Mouse (Mus musculus): ENCODE measurements around the gene Fap.

Gene Fap

DNA sequence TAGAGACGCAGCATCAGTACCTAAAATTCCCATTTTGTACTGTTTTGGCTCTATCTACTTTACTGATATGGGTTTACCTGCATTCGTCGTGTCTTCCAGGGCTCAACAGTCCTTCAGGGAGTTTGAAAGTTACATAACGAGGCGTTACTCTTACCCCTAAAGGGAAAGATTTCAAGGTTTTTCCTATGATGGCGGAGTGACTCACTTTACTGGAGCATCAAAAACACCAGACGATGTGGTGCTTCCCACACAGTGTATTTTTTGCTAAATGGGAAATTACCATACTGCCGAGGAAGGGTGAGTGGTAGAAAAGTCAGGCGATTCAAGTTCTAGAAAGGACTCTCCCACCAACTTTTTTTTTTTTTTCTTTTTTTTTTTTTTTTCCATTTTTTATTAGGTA lies 47.5 kb downstream of the Fap start:
- DNase-seq (ENCODE audit: low read depth): no peak

DNA sequence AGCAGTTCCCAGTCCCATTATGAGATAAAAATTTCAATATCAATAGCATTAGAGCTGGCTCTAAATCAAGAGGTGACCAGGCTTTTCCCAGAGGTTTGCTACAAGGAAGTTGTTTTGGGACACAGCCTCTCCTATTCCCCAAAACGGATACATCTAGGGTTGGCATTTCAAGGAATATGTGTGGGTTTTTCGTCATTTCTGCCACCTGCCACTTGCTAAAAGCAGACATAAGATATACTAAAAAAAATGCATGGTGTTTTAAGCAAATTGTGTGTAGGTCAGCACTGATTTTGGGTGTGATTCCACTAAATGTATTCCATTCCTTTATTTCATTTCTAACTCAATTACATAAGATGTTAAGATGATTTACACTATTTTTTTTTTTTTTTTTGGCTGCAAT lies 56.1 kb downstream of the Fap start:
- DNase-seq (ENCODE audit: low read depth): no peak

DNA sequence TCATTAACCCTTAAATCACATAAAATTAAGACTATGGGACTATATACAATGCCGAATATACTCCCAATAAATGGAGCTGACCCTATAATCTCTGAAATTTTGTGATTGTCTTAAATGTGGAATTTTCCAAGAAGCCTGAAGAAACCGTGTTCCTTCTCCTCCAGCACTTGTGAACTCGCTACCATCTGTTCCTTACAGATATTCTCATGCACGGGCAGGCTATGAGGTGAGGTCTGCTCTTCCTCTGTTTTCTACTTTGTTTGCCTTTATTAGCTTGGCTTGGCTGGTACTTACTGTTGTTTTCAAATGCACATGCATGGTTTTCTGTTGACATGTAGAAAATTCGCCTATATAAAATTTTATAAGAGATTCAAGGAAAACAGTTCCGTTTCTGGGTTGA lies 59.4 kb downstream of the Fap start:
- DNase-seq (ENCODE audit: low read depth): no peak

DNA sequence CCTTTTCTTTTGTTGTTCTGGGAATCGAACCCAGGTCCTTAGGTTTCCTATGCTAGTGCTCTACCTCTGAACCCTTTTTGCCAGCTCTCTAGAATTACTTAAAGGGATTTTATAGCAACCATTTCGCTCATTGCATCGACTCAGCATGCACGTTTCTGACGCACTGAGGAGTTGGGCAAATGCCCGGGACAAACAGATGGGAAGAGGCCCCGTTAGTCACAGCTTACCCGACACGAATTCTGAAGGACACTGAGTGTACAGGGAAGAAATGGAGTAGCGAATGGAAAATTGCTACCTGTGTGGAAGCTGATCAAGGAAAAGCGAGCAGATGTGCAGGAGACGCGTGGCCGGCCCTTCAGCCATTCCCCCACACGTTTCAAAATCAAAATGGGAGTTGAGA lies 60.4 kb downstream of the Fap start:
- DNase-seq (ENCODE audit: low read depth): no peak

DNA sequence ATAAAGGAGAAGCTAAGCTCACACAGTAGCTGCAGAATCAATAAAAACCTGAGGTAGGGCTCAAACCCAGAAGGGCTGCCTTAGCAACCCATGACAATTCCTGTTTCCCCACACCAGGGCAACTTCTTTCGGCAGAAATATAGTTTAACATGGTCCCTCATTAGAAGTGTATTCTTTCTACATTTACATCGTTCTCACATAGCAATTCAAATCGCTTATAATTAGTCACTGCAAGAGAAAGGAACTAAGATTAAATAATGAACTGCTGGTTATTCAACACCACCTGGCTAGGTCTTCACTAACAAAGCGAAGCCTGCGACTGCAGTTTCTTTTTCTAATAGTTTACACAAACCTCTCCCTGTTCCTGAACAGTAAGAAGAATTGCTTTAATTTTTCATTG lies 66.7 kb downstream of the Fap start:
- DNase-seq (ENCODE audit: low read depth): no peak

DNA sequence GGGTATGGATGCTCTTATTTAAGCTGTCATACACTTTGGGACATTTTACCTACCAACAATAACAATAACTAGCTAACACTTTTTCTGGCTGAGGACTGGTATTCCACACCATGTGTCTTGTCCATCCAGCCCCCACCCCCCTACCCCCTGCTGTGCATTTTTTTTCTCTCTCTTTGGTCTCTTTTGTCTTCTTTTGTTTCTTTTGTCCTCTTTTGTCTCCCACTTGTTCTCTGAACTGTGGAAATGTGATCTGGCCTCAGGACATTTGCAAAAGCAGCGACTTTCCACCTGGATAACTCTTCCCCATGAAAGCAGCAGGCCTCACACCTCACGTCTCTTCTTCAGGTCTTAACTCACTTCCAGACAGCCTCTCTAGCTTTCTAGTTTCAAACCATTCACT lies 67.4 kb downstream of the Fap start:
- no peak for DNase-seq (ENCODE audit: low read depth)

DNA sequence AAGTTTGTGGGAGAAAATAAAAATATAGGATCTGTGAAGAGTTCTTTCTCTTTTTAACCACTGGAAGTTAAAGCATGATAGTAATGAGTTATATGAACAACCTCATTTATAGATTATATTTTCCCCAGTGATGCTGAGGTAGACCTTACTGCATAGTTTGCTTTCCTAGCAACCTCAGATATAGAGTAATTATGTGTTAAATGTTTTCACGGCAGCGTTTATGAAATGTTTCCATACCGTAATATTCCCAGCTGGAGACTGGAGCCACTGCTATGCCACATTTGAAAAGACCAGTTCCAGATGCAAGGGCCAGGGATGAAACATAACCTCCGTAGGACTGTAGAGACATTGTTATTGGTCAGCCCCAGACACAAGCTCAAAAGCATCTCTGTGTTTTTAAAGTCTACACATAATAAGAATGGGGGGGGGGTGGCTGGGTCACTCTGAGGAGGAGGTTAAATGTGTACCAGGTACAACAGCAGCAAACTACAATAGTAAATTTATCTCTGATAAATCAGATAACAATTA lies 69.5 kb downstream of the Fap start:
- no peak for DNase-seq (ENCODE audit: low read depth)

DNA sequence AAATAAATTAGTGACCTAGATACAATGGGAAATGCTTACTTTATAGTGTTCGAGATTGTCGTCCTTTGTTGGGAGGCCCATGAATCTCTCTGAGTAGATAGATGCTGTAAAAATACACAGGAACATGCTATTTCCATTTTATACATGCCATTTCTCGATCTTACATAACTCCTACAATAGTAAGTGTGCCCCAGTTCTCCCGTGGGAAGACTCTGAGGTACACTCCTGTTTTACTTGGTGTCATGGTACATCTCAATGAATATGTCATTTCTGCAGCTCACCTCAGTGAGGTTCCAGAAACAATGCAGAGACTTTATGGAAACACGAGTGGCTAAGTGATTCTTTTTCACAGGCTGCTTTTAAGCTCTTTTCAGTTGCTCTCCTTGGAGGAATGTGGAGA lies 70.5 kb downstream of the Fap start:
- no peak for DNase-seq (ENCODE audit: low read depth)

DNA sequence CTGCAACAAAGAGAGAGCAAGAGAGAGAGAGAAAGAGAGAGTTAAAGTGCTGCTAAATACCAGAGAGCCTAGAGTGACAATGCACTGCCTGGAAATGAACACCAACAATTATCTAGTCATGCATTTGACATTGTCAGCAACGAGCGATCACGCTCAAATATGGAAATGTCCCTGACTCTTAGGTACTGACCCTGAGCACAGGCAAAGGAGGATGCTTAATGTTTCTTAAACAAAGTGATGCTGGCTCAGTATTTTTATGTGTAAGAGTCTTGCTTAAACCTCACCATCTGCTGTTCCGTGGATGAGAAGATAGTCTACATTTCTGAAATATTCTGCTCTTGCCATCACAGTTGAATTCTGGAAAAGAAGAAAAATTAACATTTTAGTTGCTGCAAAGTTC lies 71.4 kb downstream of the Fap start:
- DNase-seq (ENCODE audit: low read depth): no peak

DNA sequence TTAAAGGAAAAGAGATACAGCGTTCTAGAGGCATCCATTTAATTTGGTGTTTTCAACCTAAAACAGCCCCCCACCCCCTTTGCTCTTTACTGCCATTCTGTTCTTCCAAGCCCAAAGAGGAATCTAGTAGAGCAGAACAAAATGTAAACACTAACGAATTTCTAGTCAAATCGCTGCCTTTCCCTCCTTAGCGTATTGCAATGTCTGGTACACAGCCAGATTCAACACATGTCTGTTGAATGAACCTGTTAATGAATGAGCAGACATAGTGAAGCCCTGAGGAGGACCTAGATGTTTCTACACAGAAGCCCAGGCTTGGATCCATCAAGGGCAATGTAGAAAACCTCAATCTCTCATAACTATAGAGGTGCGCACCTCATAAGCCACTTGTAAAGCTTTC lies 75.1 kb downstream of the Fap start:
- DNase-seq (ENCODE audit: low read depth): no peak

DNA sequence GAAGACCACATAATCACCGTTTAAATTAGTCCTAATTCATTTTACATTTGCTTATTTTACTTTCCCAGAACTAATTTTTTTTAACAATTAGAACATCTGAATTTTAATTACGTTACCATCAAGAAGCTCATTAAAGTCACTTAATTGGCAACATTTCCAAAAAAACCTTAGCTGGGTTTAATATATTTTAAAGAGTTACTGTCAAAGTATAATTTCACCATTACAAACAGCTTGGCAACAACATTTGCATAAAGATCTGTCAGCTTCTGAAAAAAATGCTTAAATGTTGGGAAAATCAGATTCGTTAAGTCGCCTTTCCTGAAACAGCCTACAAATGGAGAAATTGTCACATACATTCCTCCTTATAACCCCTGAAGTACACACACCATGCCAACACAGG lies 75.8 kb downstream of the Fap start:
- DNase-seq (ENCODE audit: low read depth): no peak

DNA sequence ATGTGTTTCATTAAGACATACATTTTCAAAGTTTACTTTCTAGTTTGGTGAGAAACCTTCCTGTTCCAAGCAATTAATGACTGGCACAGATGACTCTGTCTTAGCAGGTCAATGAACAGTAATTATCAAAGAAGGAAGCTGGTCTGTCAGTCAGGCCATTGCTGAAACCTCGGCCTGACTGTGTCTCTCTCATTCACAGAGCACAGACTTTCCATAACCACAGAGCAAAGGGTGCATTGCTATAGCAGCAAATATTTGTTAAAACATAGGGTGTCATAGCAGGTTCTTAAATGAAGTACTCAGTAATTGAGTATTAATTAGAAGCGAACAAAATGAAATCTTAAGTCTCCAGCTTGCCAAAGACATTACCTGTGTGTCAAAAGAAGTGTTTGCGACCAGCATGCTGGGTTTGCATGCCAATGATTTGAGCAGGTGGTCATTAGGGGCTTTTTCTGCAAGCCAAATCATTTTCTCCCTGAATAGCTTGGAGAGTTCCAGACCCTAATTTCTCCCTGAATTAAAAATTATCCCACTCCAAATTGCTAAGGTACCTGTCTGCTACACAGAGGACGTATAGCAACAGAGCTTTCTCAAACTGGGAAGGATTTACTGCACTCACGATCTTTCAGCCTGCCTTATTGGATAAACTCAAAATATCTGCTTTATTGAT lies 76.4 kb downstream of the Fap start:
- no peak for DNase-seq (ENCODE audit: low read depth)

DNA sequence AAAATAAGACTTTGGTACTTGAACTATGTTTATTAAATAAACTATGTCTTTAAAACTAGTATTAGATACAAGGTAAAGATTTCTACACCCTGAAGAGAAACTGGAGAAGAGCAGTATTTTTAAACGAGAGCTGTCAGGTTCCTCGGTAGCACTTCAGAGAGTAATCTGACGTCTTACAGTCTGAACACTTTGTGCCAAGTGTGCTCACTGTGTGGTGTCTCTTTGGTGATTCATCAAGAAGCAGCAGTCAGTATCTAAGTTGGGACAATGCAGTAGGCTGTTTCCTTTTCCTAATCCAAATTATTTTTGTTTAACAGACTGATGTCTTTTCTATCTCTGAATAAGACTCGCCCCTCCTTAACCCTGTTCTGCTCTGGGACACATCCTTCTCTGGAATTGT lies 78.5 kb downstream of the Fap start:
- no peak for DNase-seq (ENCODE audit: low read depth)

DNA sequence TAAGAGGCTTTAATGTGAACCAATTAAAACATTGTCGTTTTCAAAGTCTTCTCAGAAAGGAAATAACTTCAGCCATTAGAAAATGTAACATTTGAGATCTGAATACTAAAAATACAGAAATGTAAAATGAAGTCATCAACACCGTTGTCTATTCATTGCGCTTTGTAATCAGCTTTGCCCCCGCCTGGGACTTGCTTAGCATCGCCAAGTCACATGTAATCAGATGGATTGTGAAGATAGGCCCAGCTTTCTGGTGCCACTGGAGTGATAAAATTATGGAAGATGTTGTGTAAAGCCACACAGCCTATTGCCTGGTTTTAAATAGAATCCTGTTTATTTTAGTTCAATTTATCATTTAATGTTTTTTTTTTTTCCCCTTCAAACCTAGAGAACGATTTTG lies 84.0 kb downstream of the Fap start:
- DNase-seq (ENCODE audit: low read depth): no peak

DNA sequence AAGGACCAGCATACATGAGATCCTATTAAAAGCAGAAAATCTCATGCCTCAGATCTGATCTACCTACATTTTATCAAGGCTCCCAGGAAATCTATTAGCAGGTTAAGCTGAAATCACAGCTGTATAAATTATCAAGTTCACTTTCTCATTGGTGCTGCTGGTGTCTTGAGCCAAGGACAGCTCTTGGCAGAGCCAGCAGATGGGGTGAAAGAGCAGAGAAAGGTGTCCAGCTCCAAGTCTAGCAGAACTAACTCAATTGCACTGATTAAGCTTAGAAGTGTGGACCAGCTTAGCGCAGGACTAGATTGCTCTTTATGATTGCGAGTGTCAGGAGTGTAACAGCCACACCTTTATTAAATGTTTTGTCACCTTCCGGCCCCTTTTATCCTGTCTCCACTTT lies 89.0 kb downstream of the Fap start:
- DNase-seq (ENCODE audit: low read depth): no peak

DNA sequence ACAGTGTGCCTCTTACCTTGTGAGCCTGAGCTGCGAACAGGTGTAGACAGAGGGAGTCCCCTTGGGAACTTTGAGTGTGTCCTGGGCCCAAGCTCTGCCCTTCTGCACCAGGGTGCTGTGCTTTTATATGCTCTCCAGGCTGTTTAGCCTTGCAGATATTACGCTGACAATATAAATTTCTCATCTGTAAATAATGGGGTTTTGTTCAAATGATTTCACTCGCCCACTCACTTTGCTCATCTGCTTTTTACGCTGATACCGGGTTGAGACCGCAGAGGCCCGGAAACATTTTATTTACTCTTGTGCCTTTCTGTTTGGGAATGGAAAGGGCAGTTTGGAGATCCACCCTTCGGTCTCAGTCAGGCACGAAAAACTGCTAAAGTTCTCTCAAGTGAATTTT lies 90.3 kb downstream of the Fap start, which contains the start of gene Gcg:
Gene Gcg, minus strand, starts transcription at position 101 of the 400 bp plus-strand sequence.
- no peak for DNase-seq (ENCODE audit: low read depth)

DNA sequence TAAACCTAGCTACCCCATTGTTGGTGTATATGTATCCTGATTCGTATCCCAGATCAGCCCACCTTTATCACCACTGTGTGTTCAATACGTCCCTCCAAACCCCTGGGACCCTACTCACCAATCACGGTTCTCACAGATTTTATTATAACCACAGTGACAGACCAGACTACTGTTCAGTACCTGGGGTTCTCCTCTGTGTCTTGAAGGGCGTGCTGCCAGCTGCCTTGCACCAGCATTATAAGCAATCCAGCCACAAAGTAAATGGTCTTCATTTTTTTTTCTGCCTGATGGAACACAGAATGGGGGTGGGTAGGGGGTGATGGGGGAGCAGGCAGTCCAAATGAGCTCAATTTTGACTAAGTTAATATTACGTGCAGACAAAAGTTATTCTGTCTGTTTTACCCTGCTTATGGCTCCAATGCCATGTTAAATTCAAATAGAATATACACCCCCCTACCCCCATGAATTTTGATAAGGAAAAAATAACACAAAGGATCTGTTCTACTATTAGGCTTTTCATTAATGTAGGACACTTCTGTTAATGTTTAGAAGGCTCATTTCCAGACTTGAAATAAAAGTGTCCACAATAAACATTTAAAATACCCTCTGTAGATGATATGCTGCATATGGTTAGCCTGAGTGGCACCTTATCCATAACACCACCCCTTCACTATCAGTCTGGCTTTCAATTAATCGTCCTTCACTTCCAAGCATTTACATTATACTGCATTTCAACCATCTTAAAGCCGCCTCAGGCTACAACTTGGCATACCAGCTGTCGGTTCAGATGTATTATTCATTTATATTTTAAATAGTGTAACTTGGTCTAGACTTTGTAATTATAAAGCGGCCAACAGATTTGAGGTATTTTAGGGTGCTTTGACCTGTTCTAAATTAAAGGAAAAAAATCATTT lies 93.3 kb downstream of the Fap start:
- no peak for DNase-seq (ENCODE audit: low read depth)

DNA sequence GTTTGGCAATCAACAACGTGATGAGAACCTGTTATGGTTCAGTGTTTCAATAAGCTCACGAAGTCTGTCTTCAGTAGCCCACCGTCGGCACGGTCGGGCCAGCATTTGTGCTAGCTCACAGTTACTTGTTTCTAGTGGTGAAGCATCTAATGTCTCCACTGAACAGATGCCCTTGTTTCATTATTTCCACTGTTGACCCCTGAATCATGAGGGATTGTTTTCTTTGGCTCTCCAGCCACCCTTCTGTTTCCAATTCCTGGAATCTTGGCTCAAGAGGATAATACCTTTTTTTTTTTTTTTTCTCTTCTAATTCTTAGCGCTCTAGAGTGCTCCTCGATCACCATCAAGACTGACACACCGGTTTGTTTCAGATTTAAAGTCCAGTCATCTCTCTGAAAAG lies 104.3 kb downstream of the Fap start:
- no peak for DNase-seq (ENCODE audit: low read depth)

DNA sequence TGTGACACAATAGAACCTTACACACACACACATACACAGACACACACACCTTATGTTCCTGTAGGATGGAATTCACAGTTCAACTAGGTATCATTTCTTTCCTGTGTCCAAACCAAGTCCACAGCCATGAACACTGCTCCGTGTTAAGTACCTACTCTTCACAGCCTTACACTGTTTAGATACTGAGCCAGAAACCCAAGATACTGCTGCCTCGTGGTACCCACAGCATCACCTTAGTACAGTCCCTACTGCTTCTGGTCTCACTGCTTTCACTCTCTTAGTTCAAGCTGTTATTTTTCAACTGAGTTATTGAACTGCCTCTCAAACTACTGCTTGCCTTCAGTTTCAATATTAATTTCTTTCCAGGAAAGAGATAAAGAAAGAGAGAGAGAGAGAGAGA lies 110.6 kb downstream of the Fap start:
- DNase-seq (ENCODE audit: low read depth): no peak

DNA sequence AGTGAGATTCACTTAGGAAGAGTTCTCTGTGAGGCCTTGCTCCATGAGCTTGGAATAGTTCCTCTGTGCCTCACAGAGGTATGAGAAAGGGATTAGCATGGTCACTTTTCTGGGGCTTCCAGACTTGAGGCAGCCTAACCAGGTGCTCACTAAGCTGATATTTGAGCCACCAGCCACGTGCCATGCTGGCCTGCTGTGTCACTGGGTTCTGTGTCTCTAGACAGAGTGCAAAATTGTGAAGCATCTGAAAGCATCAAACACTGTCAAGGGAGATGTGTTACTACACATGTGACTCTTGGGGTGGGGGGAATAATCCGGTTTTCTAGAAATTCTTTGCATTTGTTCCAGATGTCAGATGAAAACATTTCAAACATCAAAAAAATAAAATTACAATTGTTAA lies 111.7 kb downstream of the Fap start:
- DNase-seq (ENCODE audit: low read depth): no peak

DNA sequence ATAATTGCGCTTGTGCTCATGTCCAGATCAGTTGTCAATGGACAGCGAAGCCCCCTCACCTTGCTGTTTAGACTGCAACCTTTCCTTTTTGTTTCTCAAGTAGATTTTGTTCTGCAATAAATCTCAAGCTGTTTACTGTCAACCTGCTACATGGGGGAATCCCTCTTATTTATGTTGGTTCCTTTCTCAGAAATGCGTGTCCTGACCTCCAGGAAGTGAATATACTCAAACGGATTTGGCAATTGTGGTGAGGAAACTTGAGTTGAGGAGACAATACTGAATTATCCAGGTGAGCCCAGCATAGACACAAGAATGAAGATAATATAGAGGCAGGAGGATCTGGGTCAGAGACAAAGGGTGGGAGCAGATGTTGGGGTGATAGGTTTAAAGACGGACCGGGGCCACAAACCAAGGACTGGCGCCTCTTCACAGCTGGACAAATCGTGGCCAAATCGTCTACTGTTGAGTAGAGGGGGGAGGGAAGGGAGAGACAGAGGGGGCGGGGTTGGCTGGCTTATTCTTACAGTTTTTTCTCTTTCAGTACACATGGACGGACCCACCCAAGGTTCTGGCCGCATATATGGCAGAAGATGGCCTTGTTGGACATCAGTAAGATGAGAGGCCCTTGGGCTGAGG lies 112.9 kb downstream of the Fap start:
- no peak for DNase-seq (ENCODE audit: low read depth)

DNA sequence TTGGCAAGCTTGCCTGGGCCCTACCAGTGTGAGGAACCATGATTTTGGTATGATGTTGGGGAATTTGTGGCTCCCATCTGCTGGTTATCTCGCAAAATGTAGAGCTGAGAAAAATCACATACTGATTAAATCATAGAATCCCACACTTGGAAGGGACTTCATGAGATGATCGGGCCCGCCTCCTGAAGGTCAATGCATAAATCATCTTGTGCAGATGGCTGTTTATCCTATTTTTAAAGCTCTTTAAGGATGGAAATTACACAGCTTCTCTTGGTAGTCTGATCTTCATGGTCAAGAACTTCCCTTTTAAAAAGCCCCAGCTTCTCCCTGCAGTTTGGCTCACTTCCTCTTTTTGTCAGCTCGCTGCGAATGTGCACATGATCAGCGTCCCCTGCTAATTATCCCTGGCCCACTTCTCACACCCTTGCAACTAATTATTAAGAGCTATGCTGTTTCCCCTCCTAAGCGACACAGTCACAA lies 113.6 kb downstream of the Fap start:
- peak; percentile 41 for DNase-seq (ENCODE audit: low read depth)
